Mouse (Mus musculus) spleen, adult 12 weeks (tissue): ENCODE measurements around the gene Hoxd4.

Source experiments
- DNase-seq: peaks from one replicate; pipeline ENCODE4 v3.0.0; 2022; ENCODE audit warnings: low spot score

Hoxd4 gene

DNA sequence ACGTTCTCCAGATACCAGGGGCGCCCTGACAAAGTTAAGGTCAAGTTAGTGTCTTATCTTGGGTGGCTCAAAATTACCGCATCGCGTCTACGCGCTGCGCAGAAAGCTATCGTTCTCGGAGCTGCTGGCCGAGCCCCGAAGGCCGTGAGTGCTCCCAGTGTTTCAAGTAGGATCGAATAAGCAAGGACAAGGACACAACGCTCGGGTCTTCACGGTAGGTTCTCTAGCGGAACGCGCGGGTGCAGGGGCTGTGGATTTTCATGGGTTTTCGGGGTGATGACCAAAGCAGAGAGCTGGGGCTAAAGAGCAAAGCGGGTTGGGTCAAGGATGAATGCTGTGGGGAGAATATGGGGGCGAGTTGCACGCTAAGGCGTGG lies 32.1 kb upstream of the Hoxd4 start:
- DNase-seq: no peak

DNA sequence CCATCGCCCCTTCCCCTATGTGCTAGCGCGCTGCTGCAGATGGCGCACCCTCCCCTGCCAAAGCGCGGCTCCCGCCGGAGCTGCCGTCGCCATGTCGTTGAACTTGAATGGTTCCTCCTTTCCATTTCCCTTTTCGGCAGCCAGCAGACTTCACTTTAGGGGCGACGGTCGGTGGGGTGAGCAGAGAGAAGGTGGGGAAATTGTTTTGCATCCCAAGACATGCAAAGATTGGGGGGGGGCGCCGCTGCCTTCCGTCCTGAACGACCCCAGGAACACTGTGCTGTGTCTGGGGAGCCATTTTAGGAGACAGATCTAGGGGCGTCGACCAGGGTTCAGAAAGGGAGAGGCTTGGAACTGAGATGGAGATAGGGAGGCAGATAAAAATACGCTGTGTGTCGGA lies 31.7 kb upstream of the Hoxd4 start:
- no peak for DNase-seq

DNA sequence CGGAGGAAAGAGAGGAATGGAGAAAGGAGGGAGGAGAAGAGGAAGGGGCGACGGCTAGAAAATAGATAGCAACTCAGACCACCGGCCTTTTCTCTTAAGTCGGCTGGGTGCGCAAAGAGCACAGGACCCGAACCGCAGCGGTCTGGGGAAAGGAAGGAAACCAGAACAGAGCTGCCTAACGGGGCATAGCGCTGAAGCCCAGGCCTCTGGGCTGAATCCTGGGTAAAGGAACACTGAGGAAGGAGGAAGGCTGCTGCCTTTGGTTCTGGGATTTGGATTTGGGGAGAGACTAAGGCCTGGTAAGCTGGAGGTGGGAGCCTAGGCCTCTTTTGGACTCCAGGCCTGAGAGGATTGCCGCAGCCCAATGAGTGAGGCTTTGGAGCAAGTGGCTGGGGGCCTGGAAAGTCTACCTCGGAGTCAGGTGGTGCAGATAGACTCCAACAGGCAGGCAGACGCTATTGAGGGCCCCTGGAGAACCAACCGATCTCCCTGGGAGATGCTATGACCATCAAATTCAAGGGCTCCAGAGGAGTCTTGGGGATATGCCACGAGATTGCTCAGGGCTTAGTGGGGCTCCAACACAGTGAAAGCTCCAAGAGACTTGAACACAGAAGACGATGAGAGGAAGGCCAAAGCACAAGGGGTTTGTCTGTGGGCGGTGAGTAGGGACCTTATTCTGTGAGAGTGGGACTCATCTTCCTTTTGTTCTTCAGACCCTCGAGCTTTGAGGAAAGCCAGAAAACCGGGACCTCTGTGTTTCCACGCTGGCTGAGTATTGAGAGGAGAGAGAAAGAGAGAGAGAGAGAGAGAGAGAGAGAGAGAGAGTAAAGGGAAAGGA lies 30.9 kb upstream of the Hoxd4 start:
- DNase-seq: no peak

DNA sequence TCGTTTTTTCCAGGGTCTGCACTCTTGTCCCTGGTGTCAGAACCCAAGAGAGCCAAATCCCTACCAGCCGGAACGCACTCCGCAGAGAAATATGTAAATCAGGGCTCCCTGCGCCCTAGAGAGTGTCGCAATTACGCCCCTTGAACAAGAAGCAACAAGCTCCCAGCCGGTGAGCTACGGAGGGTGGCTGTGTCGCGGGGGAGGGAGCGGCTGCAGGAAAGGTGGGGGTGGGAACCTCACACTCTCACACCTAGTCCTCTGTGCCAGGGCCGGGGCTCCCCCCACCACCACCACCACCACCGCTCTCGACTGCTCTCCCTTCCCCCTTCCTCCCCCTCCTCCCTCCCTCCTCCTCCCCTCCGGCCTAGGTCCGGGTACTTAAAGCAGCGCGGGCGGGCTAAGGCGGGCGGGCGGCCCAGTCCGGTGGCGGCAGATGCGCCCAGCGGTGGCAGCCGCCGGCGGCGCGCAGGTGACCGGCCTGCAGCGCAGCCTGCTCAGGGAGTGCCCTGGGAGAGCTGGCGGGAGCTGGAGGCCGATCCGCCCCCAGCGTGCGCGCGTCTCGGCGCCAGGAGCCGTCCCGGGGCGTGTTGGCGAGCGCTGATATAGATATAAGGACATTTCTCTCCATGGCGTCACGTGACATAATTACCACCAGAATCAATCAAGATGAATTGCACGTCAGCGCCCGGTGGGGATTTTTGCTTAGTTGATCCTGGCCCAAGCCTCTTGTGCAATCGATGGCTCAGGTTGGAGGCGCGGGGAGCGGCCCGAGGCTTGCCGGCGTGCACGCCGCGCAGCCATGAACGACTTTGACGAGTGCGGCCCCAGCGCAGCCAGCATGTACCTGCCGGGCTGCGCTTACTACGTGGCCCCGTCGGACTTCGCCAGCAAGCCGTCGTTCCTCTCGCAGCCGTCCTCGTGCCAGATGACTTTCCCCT lies 29.9 kb upstream of the Hoxd4 start:
- no peak for DNase-seq

DNA sequence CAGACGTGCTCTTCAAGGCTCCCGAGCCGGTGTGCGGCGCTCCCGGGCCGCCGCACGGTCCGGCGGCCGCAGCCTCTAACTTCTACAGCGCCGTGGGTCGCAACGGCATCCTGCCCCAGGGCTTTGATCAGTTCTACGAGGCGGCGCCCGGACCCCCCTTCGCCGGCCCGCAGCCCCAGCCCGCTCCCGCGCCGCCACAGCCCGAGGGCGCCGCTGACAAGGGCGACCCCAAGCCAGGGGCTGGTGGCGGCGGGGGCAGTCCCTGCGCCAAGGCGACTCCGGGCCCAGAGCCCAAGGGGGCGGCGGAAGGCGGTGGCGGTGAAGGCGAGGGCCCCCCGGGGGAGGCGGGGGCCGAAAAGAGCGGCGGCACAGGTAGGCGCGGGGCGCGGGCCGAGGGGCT lies 28.9 kb upstream of the Hoxd4 start:
- no peak for DNase-seq

DNA sequence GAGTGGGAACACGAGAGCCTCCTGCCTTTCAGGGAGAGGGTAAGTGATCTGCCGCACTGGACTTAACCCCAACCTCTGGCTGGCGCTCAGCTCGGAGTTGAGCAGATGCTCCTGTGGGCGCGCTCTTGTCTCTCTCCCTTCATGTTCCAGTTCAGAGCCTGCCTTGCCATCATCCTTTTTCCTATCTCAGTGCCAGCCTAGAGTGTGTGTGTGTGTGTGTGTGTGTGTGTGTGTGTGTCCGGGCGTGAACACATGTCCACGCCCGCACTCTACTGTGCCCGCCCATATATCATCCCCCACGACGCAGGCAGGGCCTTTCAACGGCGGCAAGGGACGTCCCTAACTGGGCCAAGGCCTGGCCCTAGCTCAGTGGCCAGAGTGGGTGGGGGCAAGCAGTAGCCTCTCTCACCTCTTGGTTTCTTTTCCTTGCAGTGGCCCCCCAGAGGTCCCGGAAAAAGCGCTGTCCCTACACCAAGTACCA lies 28.2 kb upstream of the Hoxd4 start:
- DNase-seq: no peak

DNA sequence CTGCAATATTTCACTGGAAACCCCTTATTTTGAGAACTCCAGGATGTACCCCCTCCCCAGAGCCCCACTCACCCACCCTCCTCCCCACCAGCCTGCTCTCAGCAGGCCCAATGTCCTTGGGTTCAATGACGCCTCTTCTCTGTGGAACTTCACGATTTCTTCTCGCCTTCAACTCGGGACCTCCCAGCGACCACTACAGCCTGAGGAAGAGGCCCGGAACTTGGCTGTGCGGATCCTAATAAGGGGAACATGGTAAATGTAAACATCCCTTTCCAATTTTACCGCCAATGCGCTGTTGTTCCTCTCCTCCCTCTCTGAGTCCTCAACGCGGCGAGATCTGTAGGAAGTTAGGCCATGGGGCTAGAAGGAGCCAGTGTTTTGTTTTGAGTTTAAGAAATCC lies 27.6 kb upstream of the Hoxd4 start:
- DNase-seq: no peak

DNA sequence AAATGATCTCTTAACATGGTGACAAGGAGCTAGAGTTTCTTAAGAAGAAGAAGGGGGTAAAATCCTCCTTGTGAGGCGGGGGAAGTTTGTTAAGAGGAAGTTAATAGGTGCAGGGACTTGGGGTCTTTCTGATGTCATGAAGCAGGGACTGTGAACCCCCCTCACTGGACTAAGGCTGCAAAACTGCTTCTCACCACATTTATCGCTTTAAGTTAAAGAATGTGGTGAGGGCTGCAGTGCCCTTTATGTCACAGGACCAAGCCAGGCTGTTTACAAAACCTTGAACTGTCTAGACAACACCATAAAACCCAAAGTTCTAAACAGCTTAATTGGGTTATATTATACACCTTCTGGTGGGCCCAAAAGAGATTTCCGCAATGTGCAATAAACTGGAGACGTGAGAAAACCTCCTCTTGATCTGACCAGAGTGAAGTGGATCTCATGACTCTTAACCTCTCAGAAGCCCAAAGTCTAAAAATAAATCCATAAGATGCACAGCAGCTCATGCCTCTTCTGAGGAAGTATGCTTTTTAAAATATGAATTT lies 26.6 kb upstream of the Hoxd4 start:
- DNase-seq: no peak

DNA sequence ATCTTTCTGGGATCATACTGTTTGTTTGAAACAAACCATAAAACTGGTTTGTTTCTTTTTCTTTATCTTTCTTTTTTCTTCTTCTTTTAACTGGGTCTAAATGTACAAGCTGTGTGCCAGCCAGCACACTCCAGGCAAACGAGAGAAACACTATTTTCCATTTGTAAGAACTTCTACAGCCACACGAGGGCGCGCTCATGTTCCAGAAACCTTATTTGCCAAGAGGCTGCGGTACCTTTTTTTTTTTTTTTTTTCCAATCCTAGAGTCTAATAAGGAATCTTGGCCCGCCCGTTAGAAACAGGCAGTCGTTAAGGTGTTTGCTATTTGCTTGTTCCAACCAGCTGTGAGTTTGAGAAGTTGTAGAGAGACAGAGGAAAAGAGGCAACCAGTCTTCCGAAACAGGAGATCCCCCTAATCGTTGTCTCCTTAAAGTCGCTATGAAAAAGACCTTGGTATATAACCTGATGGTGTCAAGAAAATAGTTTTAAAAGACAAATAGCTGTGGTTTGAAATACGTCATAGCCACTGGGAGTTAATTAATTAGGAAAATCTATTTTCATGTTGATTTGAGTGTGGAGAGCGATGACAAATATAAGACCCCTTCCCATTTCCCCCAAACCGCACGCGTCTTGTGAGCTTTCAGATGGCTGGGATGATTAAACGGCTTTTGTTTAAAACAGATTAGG lies 25.3 kb upstream of the Hoxd4 start:
- DNase-seq: no peak

DNA sequence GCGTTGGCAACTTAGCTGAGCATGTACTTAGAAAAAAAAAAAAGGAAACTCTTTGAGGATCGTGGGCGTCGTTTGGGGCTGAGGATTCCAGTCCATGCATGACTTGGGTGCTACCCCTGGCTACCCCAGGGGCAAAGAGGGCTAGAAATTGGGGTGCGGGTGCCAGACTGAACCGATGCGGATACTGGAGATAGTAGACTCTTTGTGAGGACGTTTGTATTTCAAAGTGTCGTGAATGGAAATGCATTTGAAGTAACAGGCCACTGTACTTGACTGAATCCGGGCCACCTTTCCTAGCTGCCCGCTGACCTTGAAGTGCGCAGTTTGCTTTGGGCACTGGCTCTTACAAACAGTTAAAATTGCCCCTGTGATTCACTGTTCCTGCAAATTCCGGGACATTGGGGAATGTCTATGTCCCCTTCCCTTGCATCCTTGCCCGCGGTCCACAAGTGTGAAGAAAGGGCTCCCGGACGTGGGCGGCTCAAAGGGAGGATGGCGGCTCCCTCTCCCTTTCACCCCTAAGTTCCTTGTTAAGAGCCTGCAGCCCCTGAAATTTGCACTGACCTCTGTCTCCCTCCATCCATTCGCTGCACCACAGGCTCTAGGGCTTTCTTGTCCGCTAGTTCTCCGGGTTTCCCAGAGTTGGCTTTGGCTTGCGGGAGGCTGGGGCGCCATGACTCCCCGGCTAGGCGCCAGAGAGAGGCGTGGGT lies 24.6 kb upstream of the Hoxd4 start:
- DNase-seq: no peak

DNA sequence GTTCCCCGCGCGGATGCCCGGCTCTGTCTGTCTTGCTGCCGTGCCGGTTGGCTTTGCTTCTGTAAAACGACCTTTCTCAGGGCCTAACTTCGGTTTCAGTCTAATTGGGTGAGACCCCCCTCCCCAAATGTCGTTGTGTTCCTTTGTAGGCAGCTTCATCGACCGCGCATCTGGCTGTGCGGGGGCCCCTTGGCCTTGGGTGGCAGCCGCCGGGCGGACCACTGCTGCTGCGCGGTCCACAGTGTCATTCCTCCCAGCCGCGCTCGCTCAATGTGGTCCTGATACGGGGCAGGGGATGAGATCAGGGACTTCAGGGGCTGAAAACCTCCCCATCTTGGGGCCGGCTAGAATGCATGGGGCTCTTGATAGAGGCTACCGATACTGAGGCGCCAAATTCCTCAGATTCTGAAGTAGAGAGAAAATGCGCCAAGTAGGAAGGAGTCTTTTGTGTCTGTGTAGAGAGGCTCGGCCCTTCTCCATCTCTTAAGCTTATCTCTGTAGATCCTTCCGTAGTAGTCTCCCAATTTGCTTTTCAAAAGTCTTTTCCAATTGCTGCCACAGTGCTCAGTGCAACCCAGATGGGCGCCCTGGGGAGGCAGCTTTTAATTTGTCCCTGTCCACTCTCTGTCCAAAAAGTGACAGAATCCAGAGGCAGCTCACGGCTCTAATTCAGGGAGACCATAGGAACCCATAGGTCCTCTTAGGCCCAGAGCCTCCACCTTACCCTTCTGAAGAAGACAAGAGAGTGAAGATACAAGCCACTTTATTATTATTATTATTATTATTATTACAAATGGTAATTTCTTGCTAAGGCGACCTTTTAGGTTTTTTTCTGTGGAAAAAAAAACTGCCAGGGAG lies 23.8 kb upstream of the Hoxd4 start:
- DNase-seq: no peak

DNA sequence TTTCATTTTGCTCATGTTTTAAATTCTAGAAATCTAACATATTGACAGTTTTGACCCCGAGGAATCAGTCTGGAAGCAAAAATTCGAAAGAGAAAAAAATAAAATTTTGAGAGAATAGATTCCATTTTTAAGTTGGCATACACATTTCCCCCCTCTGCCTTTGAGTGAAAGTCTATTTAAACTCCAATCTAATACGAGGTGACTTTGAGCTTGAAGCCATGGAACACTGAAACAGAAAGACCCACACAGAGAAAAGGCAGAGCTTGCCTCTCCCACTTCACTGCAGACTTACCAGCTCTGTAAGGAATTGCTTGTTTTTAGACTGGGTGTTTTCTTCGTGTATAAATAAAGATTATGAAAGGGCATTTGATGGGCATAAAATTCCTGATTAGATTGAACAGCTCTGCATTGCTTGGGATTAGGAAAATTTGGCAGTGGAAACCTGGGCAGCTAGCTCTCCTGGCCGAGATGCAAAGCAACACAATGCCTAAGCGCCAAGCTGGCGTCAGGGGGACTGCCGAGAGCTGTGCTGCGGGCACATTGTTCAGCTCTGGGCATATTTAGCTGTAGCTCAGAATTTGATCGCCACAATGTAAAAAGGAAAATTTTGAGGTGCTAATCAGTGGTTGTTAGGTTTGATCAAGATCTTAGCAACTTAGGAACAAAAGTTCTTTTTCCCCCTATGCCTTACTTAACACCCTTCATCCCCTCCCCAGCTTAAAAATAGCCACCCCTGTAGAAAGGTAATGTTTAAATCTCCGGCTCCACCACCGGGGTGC lies 22.7 kb upstream of the Hoxd4 start:
- no peak for DNase-seq

DNA sequence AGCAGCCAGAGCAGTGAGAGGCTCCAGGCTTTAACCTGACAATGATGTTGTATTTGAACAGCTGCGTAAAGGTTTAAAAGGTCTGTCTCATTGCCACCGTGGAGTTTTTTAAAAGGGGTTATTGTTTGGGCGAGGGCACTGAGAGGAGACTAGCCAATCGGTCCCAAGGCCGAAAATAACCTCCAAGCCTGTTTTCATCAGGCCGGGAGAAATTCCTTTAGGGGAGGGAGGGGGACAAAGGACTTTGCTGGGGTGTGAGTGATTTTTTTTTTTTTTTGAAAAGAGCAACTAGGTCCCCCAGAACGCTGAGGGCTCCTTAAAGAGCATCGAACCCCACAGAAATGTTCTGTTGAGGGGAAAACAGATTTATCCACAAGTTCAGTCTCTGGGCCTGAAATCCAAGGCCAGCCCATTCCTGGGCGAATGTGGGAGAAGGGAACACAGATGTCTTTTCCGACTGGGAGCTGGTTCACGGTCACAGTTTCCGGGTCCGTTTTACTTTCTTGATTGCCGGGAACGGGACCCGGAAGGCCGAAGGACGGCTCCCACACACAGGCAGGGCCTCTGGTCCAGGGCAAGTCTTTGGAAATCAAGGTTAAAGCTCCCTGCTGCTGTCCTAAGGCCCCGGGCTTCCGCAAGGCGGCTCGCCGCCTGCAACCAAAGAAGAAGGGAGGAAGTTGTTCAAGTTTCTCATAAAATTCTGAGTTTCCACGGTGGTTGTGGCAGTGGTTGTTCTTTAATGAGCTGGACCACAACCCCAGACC lies 22.0 kb upstream of the Hoxd4 start:
- no peak for DNase-seq

DNA sequence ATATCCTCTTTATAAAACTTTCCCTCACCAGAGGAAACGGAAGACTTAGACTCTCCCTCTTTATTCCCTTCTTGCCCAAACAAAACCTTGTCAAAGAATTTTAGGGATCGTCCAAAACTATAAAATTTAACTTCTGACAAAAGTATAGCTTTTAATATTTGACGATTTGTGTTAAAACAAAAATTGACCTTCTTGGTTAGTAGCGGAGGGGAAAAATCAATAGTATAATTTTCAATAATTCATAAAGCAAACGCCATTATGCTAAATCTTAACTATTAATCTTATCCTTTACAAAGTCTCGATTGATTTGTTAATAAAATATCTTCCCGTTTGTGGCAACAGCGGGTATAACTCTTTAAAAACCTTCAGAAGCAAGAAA lies 21.4 kb upstream of the Hoxd4 start:
- no peak for DNase-seq

DNA sequence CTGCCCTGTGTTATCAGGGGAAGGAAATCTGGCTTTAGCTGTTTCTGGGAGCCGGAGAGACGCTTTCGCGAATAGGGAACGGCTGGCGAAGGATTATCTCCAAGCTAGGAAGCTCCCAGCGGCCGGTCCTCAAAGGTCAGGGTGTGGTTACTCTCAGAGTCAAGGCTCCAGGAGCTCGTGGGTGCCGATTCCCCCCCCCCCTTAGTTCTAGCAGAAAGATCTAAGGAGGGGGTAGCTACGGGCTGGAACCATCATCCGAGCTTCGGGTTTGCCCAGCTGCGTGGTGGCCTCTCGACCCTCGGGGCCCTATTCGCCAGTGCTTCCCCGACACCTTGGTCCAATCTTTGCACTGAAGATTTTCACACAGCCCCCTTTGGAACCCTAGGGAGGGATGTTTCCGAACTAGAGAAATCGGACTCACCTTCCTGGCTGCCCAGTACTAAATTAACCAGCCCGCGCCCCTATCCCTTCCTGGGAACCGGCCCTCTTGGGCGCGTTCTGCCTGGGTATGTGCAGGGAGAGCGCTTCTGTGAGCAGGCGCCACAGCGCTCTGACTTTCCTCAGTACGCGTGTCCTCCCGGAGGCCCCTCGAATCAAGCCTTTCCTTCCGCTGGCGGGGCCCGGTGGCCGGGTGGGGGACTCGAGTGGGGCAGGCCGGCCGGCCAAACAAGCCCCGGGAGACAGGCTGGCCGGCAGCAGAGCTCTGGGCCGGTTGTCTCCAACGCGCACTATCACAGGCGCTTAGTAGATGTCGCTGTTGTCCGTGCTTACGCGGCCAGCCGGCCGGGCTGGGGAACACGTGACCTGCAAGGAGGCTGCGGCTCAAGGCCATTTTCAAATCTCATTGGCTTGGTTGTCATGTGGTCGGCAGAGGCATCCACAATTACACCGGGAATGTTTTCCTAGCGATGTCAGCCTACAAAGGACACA lies 20.4 kb upstream of the Hoxd4 start, which contains the start of gene Hoxd10:
Hoxd10 (plus strand) TSS at position 903 of the 930 bp plus-strand sequence.
- no peak for DNase-seq

DNA sequence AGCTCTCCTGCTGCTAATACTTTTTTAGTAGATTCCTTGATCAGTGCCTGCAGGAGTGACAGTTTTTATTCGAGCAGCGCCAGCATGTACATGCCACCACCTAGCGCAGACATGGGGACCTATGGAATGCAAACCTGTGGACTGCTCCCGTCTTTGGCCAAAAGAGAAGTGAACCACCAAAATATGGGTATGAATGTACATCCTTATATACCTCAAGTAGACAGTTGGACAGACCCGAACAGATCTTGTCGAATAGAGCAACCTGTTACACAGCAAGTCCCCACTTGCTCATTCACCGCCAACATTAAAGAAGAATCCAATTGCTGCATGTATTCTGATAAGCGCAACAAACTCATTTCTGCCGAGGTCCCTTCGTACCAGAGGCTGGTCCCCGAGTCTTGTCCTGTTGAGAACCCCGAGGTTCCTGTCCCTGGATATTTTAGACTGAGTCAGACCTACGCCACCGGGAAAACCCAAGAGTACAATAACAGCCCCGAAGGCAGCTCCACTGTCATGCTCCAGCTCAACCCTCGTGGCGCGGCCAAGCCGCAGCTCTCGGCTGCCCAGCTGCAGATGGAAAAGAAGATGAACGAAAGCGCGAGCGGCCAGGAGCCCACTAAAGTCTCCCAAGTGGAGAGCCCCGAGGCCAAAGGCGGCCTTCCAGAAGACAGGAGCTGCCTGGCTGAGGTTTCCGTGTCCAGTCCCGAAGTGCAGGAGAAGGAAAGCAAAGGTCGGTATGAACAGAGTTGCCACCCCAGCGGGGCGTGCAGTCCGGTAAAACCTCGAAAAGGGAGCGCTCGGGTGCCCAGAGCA lies 19.5 kb upstream of the Hoxd4 start:
- DNase-seq: no peak
